Mouse (Mus musculus): Measurements from ENCODE around the gene Tln1. TPM values are rescaled to one million over a fixed set of nuclear protein-coding genes. Genes with fewer than 3 reads are reported as not detected.

Tln1 gene
- polyA plus RNA-seq, 1 experiment from 2014 or later, result 34.2 TPM

DNA sequence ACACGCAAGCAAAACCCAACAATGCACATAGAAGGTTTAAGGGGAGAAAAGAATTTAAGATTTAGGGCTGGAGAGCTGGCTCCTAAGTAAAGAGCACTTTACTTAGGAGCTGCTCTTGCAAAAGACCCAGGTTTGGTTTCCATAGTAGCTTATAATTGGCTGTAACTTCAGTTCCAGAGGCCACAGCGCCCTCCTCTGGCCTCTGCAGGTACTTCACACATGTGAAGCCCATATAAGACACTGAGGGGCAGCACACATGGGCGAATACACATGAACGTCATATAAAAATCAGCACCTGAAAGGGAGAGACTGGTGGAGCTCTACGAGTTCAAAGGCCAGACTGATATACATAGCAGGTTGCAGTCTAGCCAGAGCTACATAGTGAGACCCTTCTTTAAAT, 34.6 kb downstream of the Tln1 start:
- TF ChIP-seq CTCF (IDR thresholded peaks at IDR 0.05; ENCODE audit: low read depth) (peak; percentile 57), EP300 (IDR thresholded peaks at IDR 0.05; ENCODE audit: low read depth) (no peak)
- Histone ChIP-seq H3K27ac (ENCODE audit: low read depth) (no peak overlapping the region), H3K27me3 (ENCODE audit: insufficient read depth, low read length) (peaks cover 26% of the 10 kb centered on the region), H3K4me2 (ENCODE audit: low read depth, low read length) (no peak overlapping the region), H3K9me3 (ENCODE audit: low read length) (no peaks in the 10 kb centered on the region), H3K4me1 (ENCODE audit: insufficient read depth) (peaks cover 8% of the 10 kb centered on the region), H3K4me3 (ENCODE audit: low read depth, low read length) (no peak overlapping the region), H3K9ac (replicated peaks) (no peak overlapping the region), H3K36me3 (replicated peaks; ENCODE audit: insufficient read depth, low read length) (peaks cover 27% of the 10 kb centered on the region)
- ATAC-seq (no peak), DNase-seq (peak; percentile 43)
- WGBS (ENCODE audit: insufficient replicate concordance), result 62% methylated on average over 5 of the region's 5 CpGs

- Histone ChIP-seq H3K27ac (ENCODE audit: low read depth) (no peak overlapping the region), H3K4me1 (ENCODE audit: insufficient read depth) (peaks cover 18% of the 10 kb centered on the region), H3K36me3 (replicated peaks; ENCODE audit: insufficient read depth, low read length) (no peaks in the 10 kb centered on the region), H3K4me3 (ENCODE audit: low read depth, low read length) (no peak overlapping the region), H3K27me3 (ENCODE audit: insufficient read depth, low read length) (peaks cover 46% of the 10 kb centered on the region), H3K4me2 (ENCODE audit: low read depth, low read length) (peak overlapping the region; percentile 51), H3K9me3 (ENCODE audit: low read length) (no peaks in the 10 kb centered on the region), H3K9ac (replicated peaks) (no peak overlapping the region)
- peak; percentile 52; the same call in 1 of the 2 replicates for ATAC-seq
- DNase-seq, result peak; percentile 91
- 29% methylated on average over 6 of the region's 6 CpGs for WGBS (ENCODE audit: insufficient replicate concordance)
- no peak for TF ChIP-seq EP300 (IDR thresholded peaks at IDR 0.05; ENCODE audit: low read depth)
These were observed 42.5 kb downstream of the Tln1 start for GRCm38 (mm10) chr4:43519956-43520355.

- Histone ChIP-seq H3K27me3 (ENCODE audit: insufficient read depth, low read length) (peaks cover 42% of the 10 kb centered on the region), H3K4me1 (ENCODE audit: insufficient read depth) (peaks cover 18% of the 10 kb centered on the region), H3K27ac (ENCODE audit: low read depth) (no peak overlapping the region), H3K4me3 (ENCODE audit: low read depth, low read length) (no peak overlapping the region), H3K9ac (replicated peaks) (no peak overlapping the region), H3K36me3 (replicated peaks; ENCODE audit: insufficient read depth, low read length) (no peaks in the 10 kb centered on the region), H3K9me3 (ENCODE audit: low read length) (no peaks in the 10 kb centered on the region), H3K4me2 (ENCODE audit: low read depth, low read length) (peak overlapping the region; percentile 51)
- DNase-seq (no peak), ATAC-seq (peak; percentile 32; the same call in 1 of the 2 replicates)
- 47% methylated on average over 10 of the region's 10 CpGs for WGBS (ENCODE audit: insufficient replicate concordance)
- TF ChIP-seq EP300 (IDR thresholded peaks at IDR 0.05; ENCODE audit: low read depth), result no peak
- TF ChIP-seq CTCF (IDR thresholded peaks at IDR 0.05; ENCODE audit: low read depth), result no peak
These were observed 42.9 kb downstream of the Tln1 start for GRCm38 (mm10) chr4:43519551-43519950.

DNA sequence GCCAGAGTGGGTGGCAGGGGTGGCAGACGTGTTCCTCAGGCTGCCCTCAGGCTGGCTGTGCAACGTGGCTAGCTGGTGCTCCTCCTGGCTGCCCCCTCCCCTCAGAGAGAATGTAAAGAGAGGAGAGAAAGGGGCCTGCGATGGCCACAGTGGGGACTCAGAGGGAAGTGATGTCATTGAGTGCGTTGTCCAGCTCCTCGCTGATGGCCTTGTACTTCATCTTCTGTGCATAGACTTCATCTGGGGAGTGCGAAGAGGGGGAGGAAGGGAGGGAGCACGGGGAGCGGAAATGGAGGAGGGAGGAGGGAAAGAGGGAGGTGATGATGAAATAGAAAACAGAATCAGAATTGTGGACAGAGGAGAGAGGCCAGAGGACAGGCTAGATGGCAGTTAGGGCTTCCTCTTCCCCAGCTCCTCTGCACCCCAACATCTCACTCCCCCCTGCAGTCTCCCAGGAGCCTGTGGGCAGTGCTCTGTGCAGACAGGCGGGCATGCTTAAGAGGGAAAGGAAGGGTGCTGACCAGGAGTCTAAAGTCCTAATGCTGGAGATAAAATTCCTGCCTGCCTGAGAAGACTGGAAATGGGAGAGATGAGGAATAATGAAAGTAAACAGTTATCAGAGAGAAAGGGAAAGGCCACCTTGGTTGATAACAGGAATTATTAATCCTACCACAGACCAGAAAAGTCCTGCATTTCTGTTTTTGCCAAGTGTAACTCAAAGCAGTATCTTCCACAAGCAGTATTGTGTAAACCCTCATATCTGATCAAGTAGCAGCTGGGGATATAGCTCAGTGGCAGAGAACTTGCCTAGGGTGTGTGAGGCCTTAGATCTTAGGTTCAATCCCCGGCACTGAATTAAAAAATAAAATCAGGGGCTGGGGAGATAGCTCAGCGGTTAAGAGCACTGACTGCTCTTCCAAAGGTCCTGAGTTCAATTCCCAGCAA, 46.5 kb downstream of the Tln1 start:
- DNase-seq (no peak), ATAC-seq (no peak)
- Histone ChIP-seq H3K9ac (replicated peaks) (no peak overlapping the region), H3K4me1 (ENCODE audit: insufficient read depth) (peaks cover 11% of the 10 kb centered on the region; the same call in 1 of the 2 replicates), H3K9me3 (ENCODE audit: low read length) (no peaks in the 10 kb centered on the region), H3K36me3 (replicated peaks; ENCODE audit: insufficient read depth, low read length) (no peaks in the 10 kb centered on the region), H3K27me3 (ENCODE audit: insufficient read depth, low read length) (peaks cover 9% of the 10 kb centered on the region; the same call in 1 of the 2 replicates), H3K27ac (ENCODE audit: low read depth) (no peak overlapping the region), H3K4me3 (ENCODE audit: low read depth, low read length) (no peak overlapping the region), H3K4me2 (ENCODE audit: low read depth, low read length) (no peak overlapping the region)
- TF ChIP-seq EP300 (IDR thresholded peaks at IDR 0.05; ENCODE audit: low read depth) (no peak), CTCF (IDR thresholded peaks at IDR 0.05; ENCODE audit: low read depth) (no peak)
- WGBS (ENCODE audit: insufficient replicate concordance), result 46% methylated on average over 11 of the region's 11 CpGs

- Histone ChIP-seq H3K4me3 (ENCODE audit: low read depth, low read length) (no peak overlapping the region), H3K27me3 (ENCODE audit: insufficient read depth, low read length) (0 out of 2 replicates have a peak, but pooled peaks cover 2% of the 10 kb centered on the region), H3K4me2 (ENCODE audit: low read depth, low read length) (no peak overlapping the region), H3K4me1 (ENCODE audit: insufficient read depth) (peaks cover 5% of the 10 kb centered on the region; the same call in 1 of the 2 replicates), H3K9me3 (ENCODE audit: low read length) (no peaks in the 10 kb centered on the region), H3K9ac (replicated peaks) (no peak overlapping the region), H3K27ac (ENCODE audit: low read depth) (no peak overlapping the region), H3K36me3 (replicated peaks; ENCODE audit: insufficient read depth, low read length) (no peaks in the 10 kb centered on the region)
- ATAC-seq, result no peak
- WGBS (ENCODE audit: insufficient replicate concordance), result 79% methylated on average over 4 of the region's 4 CpGs
- DNase-seq, result no peak
- TF ChIP-seq EP300 (IDR thresholded peaks at IDR 0.05; ENCODE audit: low read depth) (no peak), CTCF (IDR thresholded peaks at IDR 0.05; ENCODE audit: low read depth) (no peak)
These were observed 48.7 kb downstream of the Tln1 start for GRCm38 (mm10) chr4:43513791-43514190.

- Histone ChIP-seq H3K27me3 (ENCODE audit: insufficient read depth, low read length) (0 out of 2 replicates have a peak, but pooled peaks cover 5% of the 10 kb centered on the region), H3K27ac (ENCODE audit: low read depth) (no peak overlapping the region), H3K4me1 (ENCODE audit: insufficient read depth) (peaks cover 7% of the 10 kb centered on the region), H3K4me3 (ENCODE audit: low read depth, low read length) (no peak overlapping the region), H3K4me2 (ENCODE audit: low read depth, low read length) (no peak overlapping the region), H3K9ac (replicated peaks) (no peak overlapping the region), H3K9me3 (ENCODE audit: low read length) (no peaks in the 10 kb centered on the region), H3K36me3 (replicated peaks; ENCODE audit: insufficient read depth, low read length) (no peaks in the 10 kb centered on the region)
- ATAC-seq (no peak), DNase-seq (no peak)
- 75% methylated on average over 4 of the region's 4 CpGs for WGBS (ENCODE audit: insufficient replicate concordance)
- TF ChIP-seq EP300 (IDR thresholded peaks at IDR 0.05; ENCODE audit: low read depth) (no peak), CTCF (IDR thresholded peaks at IDR 0.05; ENCODE audit: low read depth) (no peak)
These were observed 49.2 kb downstream of the Tln1 start for GRCm38 (mm10) chr4:43513300-43513699.
